Mouse (Mus musculus): ENCODE results near the gene Cyp2w1. TPM values are rescaled to one million over a fixed set of nuclear protein-coding genes. Genes with fewer than 3 reads are reported as not detected.
A peak's percentile ranks its signal among the peaks of the same experiment; 100 is the strongest.

The Cyp2w1 gene
- total RNA-seq, 4 experiments from 2014 or later, result not detected

- no peak for DNase-seq (ENCODE audit: low spot score in 2 of 2)
These were observed 12.6 kb downstream of the Cyp2w1 start for GRCm38 (mm10) chr5:139364911-139365571.

GRCm38 (mm10) chr5:139365827-139366226, 13.4 kb downstream of the Cyp2w1 start:
- no peak for DNase-seq (ENCODE audit: low spot score in 2 of 2)

- no peak for DNase-seq (ENCODE audit: low spot score in 2 of 2)
These were observed 14.1 kb downstream of the Cyp2w1 start for GRCm38 (mm10) chr5:139366484-139366883.

DNA sequence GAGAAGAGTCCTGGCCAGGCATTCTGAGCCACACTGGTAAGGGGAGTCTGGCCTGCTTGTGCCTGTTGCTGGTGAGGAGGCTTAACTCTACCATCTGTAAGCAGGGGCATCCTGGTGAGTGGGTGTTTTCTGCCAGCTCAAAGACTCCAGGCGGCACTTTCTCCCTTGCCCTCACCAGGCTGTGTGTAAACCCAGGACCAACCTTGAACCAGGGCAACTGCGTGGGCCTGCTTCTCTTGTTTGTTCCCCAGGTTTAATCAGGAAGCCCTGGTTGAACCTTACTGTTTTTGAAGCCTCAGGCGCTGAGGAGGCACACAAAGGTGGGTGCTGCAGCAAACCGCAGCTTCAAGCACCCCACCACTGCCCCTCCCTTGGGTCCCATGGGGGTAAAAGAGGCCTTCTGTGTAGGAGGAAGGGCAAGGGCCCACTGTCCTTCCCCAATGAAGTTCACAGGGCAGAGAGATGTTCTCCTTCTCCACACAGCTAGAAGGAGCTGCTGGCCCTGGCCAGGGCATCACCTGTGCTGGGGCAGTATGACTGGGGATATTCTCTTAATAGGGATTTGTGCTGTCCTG, 15.6 kb downstream of the Cyp2w1 start:
- DNase-seq (ENCODE audit: low spot score in 2 of 2), result no peak

GRCm38 (mm10) chr5:139368638-139369320, 16.4 kb downstream of the Cyp2w1 start:
- no peak for DNase-seq (ENCODE audit: low spot score in 2 of 2)

DNA sequence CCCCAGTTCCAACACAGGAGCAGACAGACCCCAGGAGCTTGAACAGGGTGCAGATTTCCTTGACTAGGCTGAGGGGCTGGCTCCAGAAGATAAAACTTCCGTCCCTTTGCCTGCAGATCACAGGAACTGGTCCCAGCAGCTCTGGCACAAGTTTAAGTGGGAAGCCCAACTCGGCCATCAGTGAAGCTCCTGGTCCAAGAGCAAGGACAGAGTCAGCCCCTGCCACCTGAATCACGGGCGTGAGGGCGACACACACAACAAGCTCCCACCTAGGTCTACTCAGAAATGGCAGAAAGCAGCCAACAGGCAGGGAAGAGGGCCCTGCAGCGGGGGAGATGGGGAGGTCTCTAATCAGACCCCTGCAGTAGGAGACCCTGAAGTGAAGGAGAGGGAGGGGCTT, 17.9 kb downstream of the Cyp2w1 start:
- DNase-seq (ENCODE audit: low spot score in 2 of 2), result no peak

DNA sequence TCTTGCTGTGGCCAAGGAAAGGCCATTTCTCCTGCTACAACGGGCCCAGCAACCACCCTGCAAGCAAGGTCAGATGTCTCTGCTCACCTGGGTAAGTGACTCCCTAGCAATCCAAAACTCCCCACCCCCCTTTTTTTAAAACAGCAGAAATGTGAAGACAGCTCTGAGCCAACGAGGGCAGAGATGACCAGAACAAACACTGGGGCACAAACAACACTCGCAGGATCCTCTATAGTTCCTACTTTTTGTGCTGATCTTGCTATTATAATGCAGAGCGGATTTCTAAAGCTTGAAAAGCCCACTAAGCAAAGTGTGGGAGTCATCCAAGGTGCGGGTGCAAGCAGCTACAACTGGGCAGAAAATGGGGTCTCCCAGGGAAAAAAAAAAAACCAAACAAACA, 18.7 kb downstream of the Cyp2w1 start:
- DNase-seq (ENCODE audit: low spot score in 2 of 2), result no peak

DNA sequence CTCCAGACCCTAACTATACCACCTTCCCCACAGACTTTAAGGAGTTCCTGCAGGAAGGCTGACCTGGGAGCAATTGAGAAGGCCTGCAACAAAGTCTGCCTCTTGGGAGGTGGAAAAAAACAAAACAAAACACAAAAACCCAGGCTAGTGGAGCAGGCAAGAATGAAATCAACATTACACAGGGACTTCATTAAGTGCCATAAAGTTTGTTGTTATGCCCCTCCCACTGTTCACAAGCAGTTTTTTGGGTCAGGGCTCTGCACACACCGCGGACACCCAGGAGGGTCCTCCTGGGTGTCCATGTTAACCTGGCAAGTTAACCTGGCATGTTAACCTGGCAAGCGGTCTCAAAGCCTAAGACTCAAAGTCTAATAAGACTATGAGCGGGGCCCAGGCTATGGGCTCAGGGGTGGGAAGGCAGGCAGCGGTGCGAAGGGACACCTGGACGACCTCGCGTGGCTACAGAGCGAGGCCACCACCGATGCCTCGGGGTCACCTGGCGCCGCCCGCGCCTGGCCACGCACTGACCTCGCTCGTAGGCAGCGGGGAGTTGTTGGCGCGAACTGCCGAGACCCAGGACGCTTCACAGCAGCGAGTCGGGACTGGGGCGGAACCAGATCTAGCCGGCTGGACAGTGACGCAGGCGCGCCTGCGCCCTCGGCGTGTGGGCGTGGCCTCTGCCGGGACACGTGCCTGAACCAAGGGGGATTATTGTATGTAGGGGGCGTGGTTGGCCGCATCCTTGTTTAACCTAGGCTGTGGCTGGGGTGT, 19.4 kb downstream of the Cyp2w1 start:
- DNase-seq (ENCODE audit: low spot score in 2 of 2), result peak; percentile 83 to 91

GRCm38 (mm10) chr5:139373126-139373525, 20.7 kb downstream of the Cyp2w1 start:
- DNase-seq (ENCODE audit: low spot score in 2 of 2), result no peak

GRCm38 (mm10) chr5:139373889-139374444, 21.6 kb downstream of the Cyp2w1 start:
- no peak for DNase-seq (ENCODE audit: low spot score in 2 of 2)

- DNase-seq (ENCODE audit: low spot score in 2 of 2), result no peak
These were observed 22.4 kb downstream of the Cyp2w1 start for GRCm38 (mm10) chr5:139374841-139375240.

DNA sequence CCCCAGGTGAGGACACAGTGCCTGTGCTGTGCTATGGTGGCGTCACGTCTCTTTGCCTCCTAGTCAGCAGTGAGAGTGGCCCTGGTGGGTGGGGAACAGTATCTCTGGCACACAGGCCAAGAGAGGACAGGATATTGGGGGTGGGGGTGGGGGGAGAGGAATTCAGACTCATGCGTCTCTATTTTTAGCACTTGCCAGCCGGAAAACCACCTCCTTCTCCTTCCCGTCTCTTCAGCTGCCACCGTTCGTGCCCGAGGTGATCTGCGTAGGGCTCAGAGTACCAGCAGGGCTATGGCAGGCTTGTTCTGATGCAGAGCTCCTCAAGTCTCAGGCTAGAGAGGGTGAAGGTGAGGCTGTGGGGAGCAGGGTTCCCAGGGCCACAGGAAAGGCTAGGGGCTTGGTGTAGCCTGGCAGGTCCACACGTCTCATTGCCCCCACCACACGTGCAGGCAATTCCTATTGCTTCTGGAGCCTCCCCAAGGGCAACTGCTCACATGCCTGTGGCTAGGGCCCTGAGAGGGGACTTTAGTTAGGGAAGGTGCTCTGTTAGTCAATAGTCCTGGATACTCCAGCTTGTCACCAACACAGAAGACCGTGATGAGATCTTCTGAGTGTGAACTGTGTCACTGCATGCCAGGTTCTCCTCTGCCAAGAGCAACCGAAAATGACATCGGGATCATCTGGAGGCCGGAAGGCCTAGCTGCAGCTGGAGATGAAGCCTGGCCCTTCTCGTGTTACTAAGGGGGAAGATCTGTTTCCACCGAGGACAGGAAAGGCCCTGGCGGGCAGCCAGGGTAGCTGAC, 25.3 kb downstream of the Cyp2w1 start, which contains the start of gene Gpr146:
Gene Gpr146 (plus strand): TSS at position 230 of the 803 bp plus-strand sequence.
- DNase-seq (ENCODE audit: low spot score in 2 of 2), result peak; percentile 76 to 83

GRCm38 (mm10) chr5:139378271-139378556, 25.8 kb downstream of the Cyp2w1 start:
- DNase-seq (ENCODE audit: low spot score in 2 of 2), result no peak

GRCm38 (mm10) chr5:139378986-139379629, 26.7 kb downstream of the Cyp2w1 start:
- peak; percentile 55 to 78 for DNase-seq (ENCODE audit: low spot score in 2 of 2)

DNA sequence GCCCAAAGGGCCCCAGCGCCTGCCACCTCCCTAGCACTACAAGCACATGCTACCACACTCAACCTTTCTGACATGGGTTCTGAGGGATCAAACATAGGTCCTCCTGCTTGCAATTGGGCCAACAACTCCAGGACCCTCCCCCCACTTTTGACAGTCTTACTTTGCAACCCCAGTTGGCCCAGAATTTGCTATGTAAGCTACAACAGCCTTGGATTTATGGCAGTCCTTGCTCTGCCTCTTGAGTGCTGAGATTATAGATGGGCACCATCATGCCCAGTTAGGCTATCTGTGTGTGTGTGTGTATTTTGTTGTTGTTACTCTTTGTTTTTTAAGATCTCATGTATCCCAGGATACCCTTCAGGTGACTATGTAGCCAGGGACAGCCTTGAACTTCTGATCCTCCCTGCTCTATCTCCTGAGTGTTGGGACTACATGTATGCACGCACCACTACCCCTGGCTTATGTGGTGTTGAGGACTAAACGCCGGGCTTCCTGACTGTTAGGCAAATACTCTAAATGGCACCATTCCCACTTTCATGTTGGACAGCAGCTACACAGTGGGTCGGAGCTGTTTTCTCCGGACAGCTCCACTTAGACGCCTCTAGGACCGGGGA, 27.5 kb downstream of the Cyp2w1 start:
- DNase-seq (ENCODE audit: low spot score in 2 of 2), result no peak

GRCm38 (mm10) chr5:139380385-139381248, 28.2 kb downstream of the Cyp2w1 start:
- peak; percentile 95 for DNase-seq (ENCODE audit: low spot score in 2 of 2)

GRCm38 (mm10) chr5:139381586-139382513, 29.4 kb downstream of the Cyp2w1 start:
- DNase-seq (ENCODE audit: low spot score in 2 of 2), result peak in 1 of 2 experiments; percentile 48

- no peak for DNase-seq (ENCODE audit: low spot score in 2 of 2)
These were observed 30.3 kb downstream of the Cyp2w1 start for GRCm38 (mm10) chr5:139382760-139383159.
